Mouse (Mus musculus) erythroblast, embryonic 14.5 days (primary cell): ENCODE measurements around the gene Gnas.

ENCODE experiments used
- GATA1 ChIP-seq: IDR thresholded peaks from 2 replicates; pipeline ENCODE4 v1.6.1; 2012; ENCODE audit warnings: low read length, inconsistent platforms, mixed read lengths
- TAL1 ChIP-seq: IDR thresholded peaks from 3 replicates; pipeline ENCODE4 v1.6.1; 2012; ENCODE audit warnings: low read length, inconsistent platforms, mixed read lengths

DNA sequence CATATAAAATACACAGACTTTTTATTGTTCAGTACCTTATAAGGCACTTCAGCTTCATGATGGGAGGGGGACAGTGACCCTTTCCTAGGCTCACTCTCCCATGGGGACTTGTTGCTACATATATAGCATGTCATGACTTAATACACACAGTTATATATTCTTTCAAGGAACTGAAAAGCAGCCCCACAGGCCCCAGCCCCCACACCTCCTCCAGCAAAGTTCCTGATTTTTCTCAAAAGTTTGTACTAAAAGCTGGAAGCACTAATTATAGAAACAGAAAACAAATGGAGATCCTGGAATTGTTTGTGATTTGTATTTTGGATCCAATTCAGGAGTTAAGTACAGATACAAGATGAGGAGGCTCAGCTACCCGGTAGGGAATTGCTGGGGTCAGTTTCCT, 59.4 kb downstream of the Gnas start:
- no peak for TF ChIP-seq TAL1
- TF ChIP-seq GATA1 = no peak
